Mouse (Mus musculus): ENCODE results near the gene AB124611. TPM values are rescaled to one million over a fixed set of nuclear protein-coding genes. Genes with fewer than 3 reads are reported as not detected.
"Not testable (repeated sequence)": the region's sequence is repeated elsewhere in the genome, so short reads cannot be mapped to it uniquely, and the experiment has no call there.

The AB124611 gene
- total RNA-seq, 2 experiments from 2014 or later: 1.1 to 1.5 TPM

GRCm38 (mm10) chr9:21593122-21593721 is 67.2 kb downstream of the AB124611 start:
- DNase-seq: peak; percentile 59 to 66
- intact Hi-C loops (cut with DNase I): loop anchor here (2.0 kb wide), 1 partner anchor 46 kb away; the partner anchor contains the start of gene Carm1

GRCm38 (mm10) chr9:21594350-21594749 is 68.4 kb downstream of the AB124611 start:
- intact Hi-C loops (cut with DNase I); DNase-seq: not testable (repeated sequence)

- no peak for DNase-seq
- intact Hi-C loops (cut with DNase I): no loop called here
These were observed 68.9 kb downstream of the AB124611 start for GRCm38 (mm10) chr9:21594838-21595237.

Small RNAs within 50 kb of the gene (microRNA-seq; reads per million reads assigned to microRNA genes)
- gene Mir199a-1: 0.47 to 2.8 reads per million in 2 experiments

Other genes starting within 250 kb of the AB124611 start
- 10 to 100 TPM; 18.9 to 19.7 TPM for gene Kri1, start 238.2 kb upstream of the AB124611 start, total RNA-seq (2021)
- 10 to 100 TPM; 24.5 to 25.3 TPM for gene Cdkn2d, start 234.8 kb upstream of the AB124611 start, total RNA-seq (2021)
- gene Ap1m2, start 213.8 kb upstream of the AB124611 start, total RNA-seq (2021): not detected
- 10 to 100 TPM; 86.7 to 95.4 TPM for gene Slc44a2, start 205.5 kb upstream of the AB124611 start, total RNA-seq (2021)
- gene Ilf3, start 158.3 kb upstream of the AB124611 start, total RNA-seq (2021): 10 to 100 TPM; 41.3 to 51.0 TPM
- 10 to 100 TPM; 10.6 to 11.5 TPM for gene Qtrt1, start 114.3 kb upstream of the AB124611 start, total RNA-seq (2021)
- gene Dnm2, start 101.3 kb upstream of the AB124611 start, total RNA-seq (2021): 10 to 100 TPM; 90.0 to 90.6 TPM
- gene Tmed1, start 15.9 kb upstream of the AB124611 start, total RNA-seq (2021): 10 to 100 TPM; 44.8 to 46.7 TPM
- gene Carm1, start 20.7 kb downstream of the AB124611 start, total RNA-seq (2021): 10 to 100 TPM; 65.9 to 66.1 TPM
- gene Timm29, start 66.5 kb downstream of the AB124611 start, total RNA-seq (2021): 10 to 100 TPM; 45.7 to 45.8 TPM
- gene Yipf2, start 66.7 kb downstream of the AB124611 start, total RNA-seq (2021): 1 to 10 TPM; 6.8 to 7.9 TPM
- 10 to 100 TPM; 55.6 to 59.8 TPM for gene Smarca4, start 90.0 kb downstream of the AB124611 start, total RNA-seq (2021)
- gene Ldlr, start 197.3 kb downstream of the AB124611 start, total RNA-seq (2021): 10 to 100 TPM in 1 of 2 experiments, 1 to 10 TPM in 1; 8.5 to 10.7 TPM
- gene Spc24, start 234.1 kb downstream of the AB124611 start, total RNA-seq (2021): 10 to 100 TPM; 11.9 to 14.5 TPM

Data from heart, postnatal 10 days (tissue).